Mouse (Mus musculus) MEL (cell line): ENCODE data around the gene Kif24. TPM values are rescaled to one million over a fixed set of nuclear protein-coding genes. Genes with fewer than 3 reads are reported as not detected.

ENCODE experiments used
- DNase-seq: peaks from one replicate; pipeline ENCODE4 v3.0.0; 2011; ENCODE audit warnings: low read depth, low spot score
- H3K27ac ChIP-seq: 2 replicates; pipeline ENCODE4 v1.5.1; 2012; ENCODE audit warnings: low read depth, mild to moderate bottlenecking, control low read depth, low read length, moderate library complexity; ENCODE audit not compliant: control insufficient read depth
- H3K27me3 ChIP-seq, 2 experiments: fragments of 150-350 bp in 1 of 2; sonication (generic) in 1 of 2; 2 replicates each; pipeline ENCODE4 v1.6.1; 2012; ENCODE audit warnings: low read length in 2 of 2, mild to moderate bottlenecking in 2 of 2, improper control_type of control experiment in 1 of 2, moderate library complexity in 1 of 2; ENCODE audit not compliant: insufficient read depth in 2 of 2, control insufficient read depth in 1 of 2
- H3K36me3 ChIP-seq, 2 experiments: 2 replicates each; pipeline ENCODE4 v1.6.1; 2012 to 2014; ENCODE audit warnings: low read length in 2 of 2, improper control_type of control experiment in 1 of 2, inconsistent platforms in 1 of 2, mild to moderate bottlenecking in 1 of 2; ENCODE audit not compliant: insufficient read depth in 2 of 2, control insufficient read depth in 1 of 2
- H3K4me1 ChIP-seq, 2 experiments: fragments of 150-350 bp in 1 of 2; sonication (generic) in 1 of 2; 2 replicates each; pipeline ENCODE4 v1.6.1; 2012; ENCODE audit warnings: low read length in 2 of 2, improper control_type of control experiment in 1 of 2, mild to moderate bottlenecking in 1 of 2; ENCODE audit not compliant: insufficient read depth in 2 of 2, control insufficient read depth in 1 of 2
- H3K4me3 ChIP-seq, 2 experiments: fragments of 150-350 bp in 1 of 2; sonication (generic) in 1 of 2; 2 replicates each; pipeline ENCODE4 v1.5.1; 2012; ENCODE audit warnings: low read depth in 2 of 2, low read length in 2 of 2, mild to moderate bottlenecking in 2 of 2, moderate library complexity in 2 of 2, control low read depth in 1 of 2, improper control_type of control experiment in 1 of 2; ENCODE audit not compliant: control insufficient read depth in 1 of 2, insufficient read depth in 1 of 2
- H3K79me2 ChIP-seq: 2 replicates; pipeline ENCODE4 v1.6.1; 2012; ENCODE audit warnings: mild to moderate bottlenecking, low read length, moderate library complexity; ENCODE audit not compliant: control insufficient read depth, poor library complexity, insufficient read depth
- H3K9ac ChIP-seq: 2 replicates; pipeline ENCODE4 v1.6.1; 2012; ENCODE audit warnings: low read depth, mild to moderate bottlenecking, control low read depth, low read length, moderate library complexity; ENCODE audit not compliant: control insufficient read depth, poor library complexity, severe bottlenecking
- H3K9me3 ChIP-seq: fragments of 150-350 bp; sonication (generic); replicated peaks from 2 replicates; pipeline ENCODE4 v1.6.1; 2012; ENCODE audit warnings: mild to moderate bottlenecking, low read length, improper control_type of control experiment, moderate library complexity; ENCODE audit not compliant: insufficient read depth
- CHD1 ChIP-seq: IDR thresholded peaks from 2 replicates; pipeline ENCODE4 v1.6.1; 2012; ENCODE audit warnings: low read depth, mild to moderate bottlenecking, inconsistent platforms, low read length, improper control_type of control experiment
- E2F4 ChIP-seq: IDR thresholded peaks from 2 replicates; pipeline ENCODE4 v1.6.1; 2011; ENCODE audit warnings: low read depth, low read length, improper control_type of control experiment, borderline replicate concordance
- EP300 ChIP-seq, 2 experiments: IDR thresholded peaks; 2 replicates each; pipeline ENCODE4 v1.6.1; 2011; ENCODE audit warnings: improper control_type of control experiment in 2 of 2, low read length in 2 of 2, low read depth in 1 of 2, mild to moderate bottlenecking in 1 of 2
- HCFC1 ChIP-seq: IDR thresholded peaks from 2 replicates; pipeline ENCODE4 v1.6.1; 2012; ENCODE audit warnings: low read depth, mild to moderate bottlenecking, inconsistent platforms, low read length, improper control_type of control experiment, moderate library complexity
- MAFK ChIP-seq: IDR thresholded peaks from 2 replicates; pipeline ENCODE4 v1.6.1; 2011; ENCODE audit warnings: low read depth, mild to moderate bottlenecking, low read length, improper control_type of control experiment, borderline replicate concordance
- MAX ChIP-seq: IDR thresholded peaks from 2 replicates; pipeline ENCODE4 v1.6.1; 2011; ENCODE audit warnings: low read length, improper control_type of control experiment
- MXI1 ChIP-seq: IDR thresholded peaks from 2 replicates; pipeline ENCODE4 v1.6.1; 2011; ENCODE audit warnings: mild to moderate bottlenecking, low read depth, low read length, improper control_type of control experiment
- MYB ChIP-seq: IDR thresholded peaks from 2 replicates; pipeline ENCODE4 v1.6.1; 2011; ENCODE audit warnings: mild to moderate bottlenecking, low read depth, low read length, improper control_type of control experiment
- MYC ChIP-seq: IDR thresholded peaks from 2 replicates; pipeline ENCODE4 v1.6.1; 2011; ENCODE audit warnings: low read depth, mild to moderate bottlenecking, low read length, improper control_type of control experiment, moderate library complexity
- NRF1 ChIP-seq: IDR thresholded peaks from 2 replicates; pipeline ENCODE4 v1.6.1; 2014; ENCODE audit warnings: low read depth, mild to moderate bottlenecking, inconsistent platforms, low read length, improper control_type of control experiment, moderate library complexity; ENCODE audit not compliant: poor library complexity, insufficient read depth, severe bottlenecking
- POLR2A ChIP-seq, 2 experiments: IDR thresholded peaks; 2 replicates each; pipeline ENCODE4 v1.6.1; 2011 to 2012; ENCODE audit warnings: low read length in 2 of 2, mild to moderate bottlenecking in 2 of 2, control low read depth in 1 of 2, improper control_type of control experiment in 1 of 2, low read depth in 1 of 2, moderate library complexity in 1 of 2; ENCODE audit not compliant: control insufficient read depth in 1 of 2, insufficient read depth in 1 of 2, poor library complexity in 1 of 2
- POLR2AphosphoS5 ChIP-seq: IDR thresholded peaks from 2 replicates; pipeline ENCODE4 v1.6.1; 2012; ENCODE audit warnings: low read depth, borderline replicate concordance, mild to moderate bottlenecking, inconsistent platforms, low read length, moderate library complexity, mixed read lengths
- RCOR1 ChIP-seq: IDR thresholded peaks from 2 replicates; pipeline ENCODE4 v1.6.1; 2012; ENCODE audit warnings: low read depth, mild to moderate bottlenecking, inconsistent platforms, low read length, improper control_type of control experiment
- SMC3 ChIP-seq: IDR thresholded peaks from 2 replicates; pipeline ENCODE4 v1.6.1; 2011; ENCODE audit warnings: low read depth, low read length, improper control_type of control experiment
- TAL1 ChIP-seq: IDR thresholded peaks from 2 replicates; pipeline ENCODE4 v1.6.1; 2012; ENCODE audit warnings: mild to moderate bottlenecking, inconsistent platforms, low read length, moderate library complexity, mixed read lengths
- TCF12 ChIP-seq: IDR thresholded peaks from 2 replicates; pipeline ENCODE4 v1.6.1; 2014; ENCODE audit warnings: low read depth, mild to moderate bottlenecking, inconsistent platforms, low read length, improper control_type of control experiment, moderate library complexity
- USF1 ChIP-seq: IDR thresholded peaks from 2 replicates; pipeline ENCODE4 v1.6.1; 2014; ENCODE audit warnings: low read depth, mild to moderate bottlenecking, inconsistent platforms, low read length, improper control_type of control experiment, moderate library complexity
- USF2 ChIP-seq, 2 experiments: IDR thresholded peaks; 2 replicates each; pipeline ENCODE4 v1.6.1; 2011 to 2012; ENCODE audit warnings: improper control_type of control experiment in 2 of 2, low read length in 2 of 2, borderline replicate concordance in 1 of 2, inconsistent platforms in 1 of 2, low read depth in 1 of 2, mild to moderate bottlenecking in 1 of 2; ENCODE audit not compliant: insufficient read depth in 1 of 2
- ZNF384 ChIP-seq: IDR thresholded peaks from 2 replicates; pipeline ENCODE4 v1.6.1; 2012; ENCODE audit warnings: low read depth, mild to moderate bottlenecking, inconsistent platforms, low read length, improper control_type of control experiment
- polyA plus RNA-seq, 2 experiments: library from polyadenylated mRNA; stranded (reverse) in 1 of 2; unstranded in 1 of 2; fragments of >175 nt in 1 of 2; fragments of >200 nt in 1 of 2; gene quantifications; 2 replicates each; pipeline versions ENCODE4 v1.2.1 to v1.2.4; 2012; ENCODE audit warnings: low replicate concordance in 2 of 2, low read depth in 1 of 2; ENCODE audit not compliant: insufficient read length in 2 of 2, insufficient read depth in 1 of 2, missing spikeins in 1 of 2
- total RNA-seq: library from RNA; depleted of rRNA; stranded (reverse); fragments of 300-350 nt; gene quantifications from 2 replicates; pipeline ENCODE4 v1.2.3, GENCODE M21; 2012

Gene Kif24
- total and polyA plus RNA-seq, 3 experiments, result 11.6 to 13.2 TPM; not detected in 1

- H3K79me2 ChIP-seq, result no peaks in the 10 kb centered on the region
- H3K9me3 ChIP-seq, result no peaks in the 10 kb centered on the region
- H3K27me3 ChIP-seq, result no peaks in the 10 kb centered on the region
- no peak overlapping the region for H3K4me3 ChIP-seq
- TF ChIP-seq MAFK, result no peak
- no peak for TF ChIP-seq EP300 (IDR thresholded peaks at IDR 0.05; ENCODE audit: low read depth in 1 of 2, low read length in 2 of 2)
- no peak for TF ChIP-seq SMC3
- TF ChIP-seq MXI1, result no peak
- TF ChIP-seq, all 39 proteins: peak for 0
- DNase-seq, result no peak
- Histone ChIP-seq H3K4me1 (no peaks in the 10 kb centered on the region), H3K36me3 (no peaks in the 10 kb centered on the region), H3K9ac (no peak overlapping the region), H3K27ac (no peak overlapping the region)
Measured at GRCm38 (mm10) chr4:41495850-41496249, 31.2 kb upstream of the Kif24 start.

GRCm38 (mm10) chr4:41495076-41495475, 30.4 kb upstream of the Kif24 start:
- Histone ChIP-seq H3K27ac (no peak overlapping the region), H3K4me3 (no peak overlapping the region), H3K27me3 (no peaks in the 10 kb centered on the region), H3K4me1 (no peaks in the 10 kb centered on the region), H3K9me3 (no peaks in the 10 kb centered on the region), H3K79me2 (no peaks in the 10 kb centered on the region), H3K9ac (no peak overlapping the region), H3K36me3 (no peaks in the 10 kb centered on the region)
- no peak for TF ChIP-seq MYB
- no peak for TF ChIP-seq E2F4
- TF ChIP-seq USF2 (IDR thresholded peaks at IDR 0.05; ENCODE audit: borderline replicate concordance in 1 of 2, insufficient read depth in 1 of 2, low read depth in 1 of 2, low read length in 2 of 2), result no peak
- TF ChIP-seq POLR2AphosphoS5, result no peak
- no peak for TF ChIP-seq MYC
- no peak for TF ChIP-seq TAL1
- TF ChIP-seq TCF12, result no peak
- no peak for TF ChIP-seq ZNF384
- no peak for TF ChIP-seq NRF1
- TF ChIP-seq RCOR1, result no peak
- no peak for TF ChIP-seq HCFC1
- no peak for TF ChIP-seq POLR2A (IDR thresholded peaks at IDR 0.05; ENCODE audit: control insufficient read depth in 1 of 2, insufficient read depth in 1 of 2, low read depth in 1 of 2, low read length in 2 of 2, poor library complexity in 1 of 2)
- no peak for TF ChIP-seq MAFK
- no peak for TF ChIP-seq EP300 (IDR thresholded peaks at IDR 0.05; ENCODE audit: low read depth in 1 of 2, low read length in 2 of 2)
- no peak for TF ChIP-seq CHD1
- TF ChIP-seq MAX, result no peak
- no peak for TF ChIP-seq USF1
- DNase-seq, result no peak
